Mouse (Mus musculus) megakaryocyte, embryonic 14.5 days (primary cell): Measurements from ENCODE around the gene Gpa33.

Source experiments
- FLI1 ChIP-seq: IDR thresholded peaks from 2 replicates; pipeline ENCODE4 v1.6.1; 2012; ENCODE audit warnings: low read length, inconsistent platforms, mixed read lengths
- GATA1 ChIP-seq: IDR thresholded peaks from 3 replicates; pipeline ENCODE4 v1.6.1; 2012; ENCODE audit warnings: mixed read lengths, low read length, inconsistent platforms, borderline replicate concordance

DNA sequence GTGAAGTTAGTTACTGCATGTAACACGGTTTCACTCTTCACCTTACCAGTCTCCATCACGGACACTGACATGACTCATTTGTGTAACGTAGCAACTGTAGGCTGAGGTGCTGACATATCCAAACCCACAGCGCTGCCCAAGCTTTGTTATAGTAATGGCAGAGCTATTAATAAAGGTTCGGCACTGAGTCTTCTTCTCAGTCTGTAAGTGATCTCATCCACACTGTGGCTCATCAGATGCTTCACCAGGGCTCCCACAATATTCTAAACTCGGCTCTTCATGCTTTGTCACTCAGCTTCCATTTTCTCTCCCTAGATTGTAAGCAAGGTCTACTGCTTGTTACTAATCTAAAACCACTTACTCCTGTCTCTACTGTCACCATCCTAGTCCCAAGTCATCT is 79.3 kb downstream of the Gpa33 start:
- TF ChIP-seq GATA1 (no peak), FLI1 (no peak)
